Mouse (Mus musculus): Measurements from ENCODE around the gene Cpxm2. TPM values are rescaled to one million over a fixed set of nuclear protein-coding genes. Genes with fewer than 3 reads are reported as not detected.
A peak's percentile ranks its signal among the peaks of the same experiment; 100 is the strongest.

Gene Cpxm2
- 29.5 and 31.4 TPM in 2 replicates for polyA plus RNA-seq (2012; rRNA removed)
- 47.1 and 62.3 TPM in 2 replicates for polyA plus RNA-seq (2014; fragmentation: Nextera tagmentation; extraction: Ambion mirVana)

DNA sequence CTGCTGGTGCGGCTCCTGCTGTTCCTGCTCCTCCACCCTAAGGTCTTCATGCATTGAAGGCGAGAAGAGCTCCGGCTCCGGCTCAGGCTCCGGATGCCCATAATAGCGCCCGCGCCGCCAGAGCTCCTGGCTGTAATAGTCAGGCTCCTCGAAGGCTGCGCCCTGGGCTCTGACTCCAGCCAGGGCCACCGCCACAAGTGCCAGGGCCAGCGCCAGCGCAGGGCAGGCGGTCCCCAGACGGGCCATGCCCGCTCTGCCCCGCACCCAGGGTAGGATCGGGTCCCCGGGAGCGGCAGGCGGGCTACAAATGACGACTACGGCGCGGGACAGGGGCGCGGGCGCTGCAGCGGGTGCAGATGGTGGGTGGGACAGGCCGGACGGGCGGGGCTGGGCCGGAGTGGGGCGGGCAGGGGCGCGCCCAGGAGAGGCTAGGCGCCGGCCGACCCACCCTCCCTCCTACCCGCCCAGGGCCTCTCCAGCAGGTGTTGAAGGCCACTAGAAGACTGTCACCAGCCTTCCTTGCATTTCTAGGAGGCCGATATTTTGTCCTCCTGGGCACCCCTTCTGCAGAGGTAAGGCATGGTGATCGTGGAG, at the start of gene Cpxm2:
Gene Cpxm2, minus strand, starts transcription at position 372 of the 594 bp plus-strand sequence.
- no peak for TF ChIP-seq POLR2A (IDR thresholded peaks at IDR 0.05; ENCODE audit: borderline replicate concordance, extremely low read depth, insufficient read depth, insufficient read length)
- Histone ChIP-seq H3K9ac (ENCODE audit: low read depth, low read length, severe bottlenecking) (peak within 1 kb of the TSS; percentile 60), H3K27ac (replicated peaks; ENCODE audit: low read depth, low read length) (no peak within 1 kb of the TSS), H3K9me3 (ENCODE audit: control insufficient read depth, low read length) (no peaks in the 10 kb centered on the region), H3K4me3 (replicated peaks; ENCODE audit: low read length) (peak within 1 kb of the TSS; percentile 45), H3K36me3 (ENCODE audit: control insufficient read depth, insufficient read depth, low read length) (no peaks in the 10 kb centered on the region), H3K4me1 (ENCODE audit: control insufficient read depth, insufficient read depth, low read length) (peaks cover 5% of the 10 kb centered on the region; the same call in 1 of the 2 replicates), H3K27me3 (ENCODE audit: control insufficient read depth, insufficient read depth, low read length) (peaks cover 25% of the 10 kb centered on the region), H3K4me2 (replicated peaks; ENCODE audit: low read depth, low read length, severe bottlenecking) (peak within 1 kb of the TSS; percentile 83)
- DNase-seq (ENCODE audit: low spot score) = no peak
- no peak; the same call in 1 of the 2 replicates for ATAC-seq (ENCODE audit: low FRiP score, low read depth)
- 3% methylated on average over 43 of the region's 43 CpGs for WGBS

DNA sequence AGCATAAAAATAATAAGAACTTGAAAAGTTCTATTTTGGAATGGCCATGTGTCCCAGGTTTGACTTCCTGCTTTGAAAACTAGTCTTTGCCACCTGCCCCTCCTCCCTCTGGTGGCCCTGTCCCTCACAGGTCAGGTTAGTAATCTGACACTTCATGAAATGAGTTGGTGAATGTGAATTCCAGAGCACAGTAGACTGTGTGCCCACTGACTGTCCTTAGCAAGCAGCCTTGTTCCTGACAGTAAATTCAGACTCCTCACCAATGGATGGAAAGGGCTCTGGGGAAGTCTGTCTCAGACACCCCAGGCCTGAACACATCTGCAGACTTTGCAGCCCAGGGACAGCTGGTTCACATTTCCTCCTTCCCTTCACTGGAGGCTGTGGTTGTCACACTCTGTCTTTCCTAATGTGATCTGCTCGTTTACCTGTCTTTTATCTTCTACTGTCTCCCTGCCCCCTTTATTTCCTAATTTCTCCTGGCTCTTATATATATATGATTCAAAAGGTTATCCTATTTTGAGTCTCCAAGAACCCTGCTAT, 49.6 kb upstream of the Cpxm2 start:
- peaks cover 20% of the 10 kb centered on the region for H3K4me1 ChIP-seq (ENCODE audit: control insufficient read depth, insufficient read depth, low read length)
- TF ChIP-seq POLR2A (IDR thresholded peaks at IDR 0.05; ENCODE audit: borderline replicate concordance, extremely low read depth, insufficient read depth, insufficient read length) = no peak
- DNase-seq (ENCODE audit: low spot score) (no peak), ATAC-seq (ENCODE audit: low FRiP score, low read depth) (peak; percentile 44)
- no peak overlapping the region for H3K4me2 ChIP-seq (replicated peaks; ENCODE audit: low read depth, low read length, severe bottlenecking)
- no peak overlapping the region for H3K9ac ChIP-seq (ENCODE audit: low read depth, low read length, severe bottlenecking)
- H3K4me3 ChIP-seq (replicated peaks; ENCODE audit: low read length) = no peak overlapping the region
- H3K27me3 ChIP-seq (ENCODE audit: control insufficient read depth, insufficient read depth, low read length) = no peaks in the 10 kb centered on the region
- no peaks in the 10 kb centered on the region for H3K9me3 ChIP-seq (ENCODE audit: control insufficient read depth, low read length)
- no peaks in the 10 kb centered on the region for H3K36me3 ChIP-seq (ENCODE audit: control insufficient read depth, insufficient read depth, low read length)
- WGBS = 0% methylated on average over 1 of the region's 1 CpGs
- H3K27ac ChIP-seq (replicated peaks; ENCODE audit: low read depth, low read length) = no peak overlapping the region

DNA sequence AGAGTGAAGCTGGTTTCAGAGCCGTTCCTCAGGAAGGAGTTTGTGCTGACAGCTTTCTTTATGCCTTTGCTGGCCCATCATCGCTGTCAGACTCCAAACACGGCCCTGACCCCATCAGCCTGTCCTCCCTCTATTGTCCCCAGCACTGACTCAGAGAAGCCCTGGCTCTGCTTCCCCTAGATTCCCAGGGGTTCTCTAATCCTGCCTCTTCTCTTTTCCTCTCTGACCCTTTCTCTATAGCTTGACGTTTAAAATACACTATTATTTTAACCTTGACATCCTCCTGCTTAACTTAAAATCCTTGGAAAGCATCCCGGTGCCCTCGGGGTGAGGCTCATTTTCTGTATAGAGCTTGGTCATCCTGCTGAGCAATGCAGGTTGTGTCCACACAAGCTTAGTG, 45.1 kb upstream of the Cpxm2 start:
- DNase-seq (ENCODE audit: low spot score) = no peak
- Histone ChIP-seq H3K4me3 (replicated peaks; ENCODE audit: low read length) (no peak overlapping the region), H3K27ac (replicated peaks; ENCODE audit: low read depth, low read length) (no peak overlapping the region), H3K27me3 (ENCODE audit: control insufficient read depth, insufficient read depth, low read length) (no peaks in the 10 kb centered on the region), H3K4me2 (replicated peaks; ENCODE audit: low read depth, low read length, severe bottlenecking) (no peak overlapping the region), H3K9me3 (ENCODE audit: control insufficient read depth, low read length) (no peaks in the 10 kb centered on the region), H3K9ac (ENCODE audit: low read depth, low read length, severe bottlenecking) (no peak overlapping the region), H3K36me3 (ENCODE audit: control insufficient read depth, insufficient read depth, low read length) (no peaks in the 10 kb centered on the region), H3K4me1 (ENCODE audit: control insufficient read depth, insufficient read depth, low read length) (peaks cover 27% of the 10 kb centered on the region)
- WGBS = 52% methylated on average over 6 of the region's 6 CpGs
- TF ChIP-seq POLR2A (IDR thresholded peaks at IDR 0.05; ENCODE audit: borderline replicate concordance, extremely low read depth, insufficient read depth, insufficient read length) = no peak
- ATAC-seq (ENCODE audit: low FRiP score, low read depth) = no peak

DNA sequence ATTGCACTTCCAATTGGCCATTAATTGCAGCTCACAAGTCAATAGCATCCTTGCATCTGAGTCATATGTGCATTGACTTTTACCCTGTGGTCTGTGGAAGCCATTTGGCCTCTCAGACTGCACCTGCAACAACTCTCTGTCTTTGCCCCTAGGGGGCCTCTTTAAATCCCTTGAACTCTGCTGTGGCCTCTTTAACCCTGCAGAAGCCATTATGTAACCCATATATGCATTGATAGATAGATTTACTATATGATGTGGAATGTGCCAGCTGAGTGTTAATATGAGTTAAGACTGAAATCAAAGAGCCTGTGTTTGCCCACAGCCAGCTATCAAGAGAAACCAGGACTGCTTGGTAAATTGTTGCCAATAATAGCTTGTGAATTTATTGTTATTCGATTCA, 44.3 kb upstream of the Cpxm2 start:
- Histone ChIP-seq H3K9me3 (ENCODE audit: control insufficient read depth, low read length) (no peaks in the 10 kb centered on the region), H3K36me3 (ENCODE audit: control insufficient read depth, insufficient read depth, low read length) (no peaks in the 10 kb centered on the region), H3K27ac (replicated peaks; ENCODE audit: low read depth, low read length) (no peak overlapping the region), H3K4me3 (replicated peaks; ENCODE audit: low read length) (no peak overlapping the region), H3K4me2 (replicated peaks; ENCODE audit: low read depth, low read length, severe bottlenecking) (no peak overlapping the region), H3K4me1 (ENCODE audit: control insufficient read depth, insufficient read depth, low read length) (peaks cover 20% of the 10 kb centered on the region), H3K9ac (ENCODE audit: low read depth, low read length, severe bottlenecking) (no peak overlapping the region), H3K27me3 (ENCODE audit: control insufficient read depth, insufficient read depth, low read length) (no peaks in the 10 kb centered on the region)
- no peak for DNase-seq (ENCODE audit: low spot score)
- TF ChIP-seq POLR2A (IDR thresholded peaks at IDR 0.05; ENCODE audit: borderline replicate concordance, extremely low read depth, insufficient read depth, insufficient read length) = no peak
- 28% methylated on average over 1 of the region's 1 CpGs for WGBS
- no peak for ATAC-seq (ENCODE audit: low FRiP score, low read depth)

DNA sequence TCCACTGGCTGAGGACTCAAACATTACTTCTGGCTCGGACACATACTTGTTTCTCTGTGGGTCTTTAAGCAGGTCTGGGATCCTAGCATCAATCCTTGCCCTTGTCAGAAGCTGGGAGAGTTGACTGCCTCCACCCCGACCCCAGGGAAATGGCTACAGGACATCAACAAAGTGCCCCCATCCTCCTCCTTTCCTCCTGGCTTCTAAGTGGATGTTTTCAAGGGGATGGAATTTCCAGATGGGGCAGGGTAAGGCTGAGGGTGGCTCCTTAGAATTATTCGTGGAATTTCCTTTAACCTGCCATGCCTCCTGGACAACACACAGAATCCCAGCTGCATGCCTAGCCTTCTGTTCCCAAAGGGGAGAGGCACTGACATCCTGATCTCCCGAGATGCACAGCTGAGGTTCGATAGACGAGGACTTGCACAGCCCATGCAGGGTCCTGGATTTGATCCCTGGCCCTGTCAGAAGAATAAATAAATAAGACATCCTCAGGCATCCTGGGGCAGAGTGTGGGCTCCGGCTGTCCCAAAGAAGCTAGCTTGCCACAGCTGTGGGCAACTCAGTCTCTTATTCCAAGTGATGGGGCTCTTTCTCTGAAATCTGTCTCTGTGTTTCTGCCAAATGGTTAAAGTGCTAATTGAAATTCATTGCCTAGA, 43.4 kb upstream of the Cpxm2 start:
- ATAC-seq (ENCODE audit: low FRiP score, low read depth) (no peak), DNase-seq (ENCODE audit: low spot score) (no peak)
- no peaks in the 10 kb centered on the region for H3K27me3 ChIP-seq (ENCODE audit: control insufficient read depth, insufficient read depth, low read length)
- H3K9ac ChIP-seq (ENCODE audit: low read depth, low read length, severe bottlenecking) = no peak overlapping the region
- no peak for TF ChIP-seq POLR2A (IDR thresholded peaks at IDR 0.05; ENCODE audit: borderline replicate concordance, extremely low read depth, insufficient read depth, insufficient read length)
- no peaks in the 10 kb centered on the region for H3K9me3 ChIP-seq (ENCODE audit: control insufficient read depth, low read length)
- H3K4me1 ChIP-seq (ENCODE audit: control insufficient read depth, insufficient read depth, low read length) = peaks cover 20% of the 10 kb centered on the region
- H3K36me3 ChIP-seq (ENCODE audit: control insufficient read depth, insufficient read depth, low read length) = no peaks in the 10 kb centered on the region
- H3K4me3 ChIP-seq (replicated peaks; ENCODE audit: low read length) = no peak overlapping the region
- no peak overlapping the region for H3K27ac ChIP-seq (replicated peaks; ENCODE audit: low read depth, low read length)
- whole genome bisulfite sequencing = 33% methylated on average over 7 of the region's 7 CpGs
- H3K4me2 ChIP-seq (replicated peaks; ENCODE audit: low read depth, low read length, severe bottlenecking) = no peak overlapping the region
